In the genomic region with DNA sequence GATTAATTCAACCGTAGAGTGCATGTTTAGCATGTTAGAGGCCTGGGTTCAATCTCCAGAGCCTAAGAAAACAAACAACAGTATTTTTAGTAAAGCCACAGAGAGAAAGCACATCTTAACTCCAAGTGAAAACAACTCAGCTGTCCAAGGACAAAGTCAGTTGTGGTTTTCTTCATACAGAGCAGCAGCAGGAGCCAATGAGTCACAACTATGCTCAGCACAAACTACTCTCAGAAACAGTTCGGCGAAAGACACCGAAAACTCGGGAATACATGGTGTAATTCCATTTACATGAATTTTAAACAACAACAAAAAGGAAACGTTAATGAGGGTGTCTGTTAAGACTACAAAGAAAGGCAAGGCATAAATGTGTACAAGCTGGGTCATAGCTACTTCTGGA, we compare ENCODE assay signal across 18 mouse cellular contexts. TPM values are rescaled to one million over a fixed set of nuclear protein-coding genes. Genes with fewer than 3 reads are reported as not detected.
DNase-seq lines count a peak whose midpoint lies in the region; ATAC-seq and TF ChIP-seq lines count a peak whose summit lies in the region.
"Had no signal": no experiment of that assay in that cellular context is flagged by ENCODE, and none has a peak within 500 bp of the region (broad histone marks: within the 10 kb centered on the region; RNA-seq: fewer than 3 reads in every experiment).

No protein-coding gene starts in this region.

- CTCF ChIA-PET in Patski (lab: Charles Lee), result interaction anchor here (1.3 to 2.4 kb wide), 5 partner anchors 23 to 59 kb away, joined by 3 to 7 read pairs (median 4); no protein-coding TSS in a partner anchor

- no peaks in the 10 kb centered on the region for H3K27me3 ChIP-seq in Patski
- H3K27me3 ChIP-seq: hindbrain, embryonic 15.5 days; intestine, embryonic 15.5 days; limb, embryonic 13.5 days; liver, embryonic 13.5 days had no signal

- intact Hi-C loops in left cerebral cortex, postnatal 25 days (cut with DNase I), result no loop called here

- DNase-seq in frontal cortex, postnatal 10 days (ENCODE audit: low spot score in 2 of 2), result no peak
- DNase-seq in ovary, adult 18-20 months (ENCODE audit: low spot score), result peak; percentile 37
- no peak for DNase-seq in ovary, postnatal 10 days (ENCODE audit: low spot score)
- no peak for DNase-seq in Patski (ENCODE audit: low read depth, low spot score)
- no peak for DNase-seq in left cerebral cortex, postnatal 25 days (ENCODE audit: low spot score in 2 of 2)
- no peak for DNase-seq in urinary bladder, postnatal 25 days (ENCODE audit: low spot score)
- DNase-seq: cerebellum, adult 11 months; cerebellum, postnatal 36 days; gastrocnemius, postnatal 36 days; liver, embryonic 13.5 days; lung, embryonic 14.5 days; lung, postnatal 36 days had no signal

- in situ Hi-C loops in Patski (cut with MboI; ENCODE audit: low pct_unique_long_range_greater_than_20kb), result no loop called here

- POLR2A ChIA-PET in Patski (lab: Charles Lee), result interaction anchor here (0.6 kb wide), 1 partner anchor 597 kb away, joined by 4 read pairs; no protein-coding TSS in a partner anchor

- ATAC-seq in frontal cortex, adult (ENCODE audit: low TSS enrichment), result peak; percentile 42; the same call in 1 of the 2 replicates
- ATAC-seq in Patski, result peak; percentile 13
- ATAC-seq: forebrain, embryonic 14.5 days; intestine, embryonic 15.5 days; midbrain, embryonic 16.5 days had no signal

- no peak for TF ChIP-seq CTCF in Patski (IDR thresholded peaks at IDR 0.05)

RNA-seq across cellular contexts. Expression of a gene that starts 8.5 kb away (rescaled TPM):
- polyA plus RNA-seq in Patski (2021), result 755 TPM
- total RNA-seq in left cerebral cortex, postnatal 25 days (2021), result 100 to 1,000 TPM; 542 to 572 TPM
